Comparison of ENCODE assay signal across 8 mouse cellular contexts in the genomic region with DNA sequence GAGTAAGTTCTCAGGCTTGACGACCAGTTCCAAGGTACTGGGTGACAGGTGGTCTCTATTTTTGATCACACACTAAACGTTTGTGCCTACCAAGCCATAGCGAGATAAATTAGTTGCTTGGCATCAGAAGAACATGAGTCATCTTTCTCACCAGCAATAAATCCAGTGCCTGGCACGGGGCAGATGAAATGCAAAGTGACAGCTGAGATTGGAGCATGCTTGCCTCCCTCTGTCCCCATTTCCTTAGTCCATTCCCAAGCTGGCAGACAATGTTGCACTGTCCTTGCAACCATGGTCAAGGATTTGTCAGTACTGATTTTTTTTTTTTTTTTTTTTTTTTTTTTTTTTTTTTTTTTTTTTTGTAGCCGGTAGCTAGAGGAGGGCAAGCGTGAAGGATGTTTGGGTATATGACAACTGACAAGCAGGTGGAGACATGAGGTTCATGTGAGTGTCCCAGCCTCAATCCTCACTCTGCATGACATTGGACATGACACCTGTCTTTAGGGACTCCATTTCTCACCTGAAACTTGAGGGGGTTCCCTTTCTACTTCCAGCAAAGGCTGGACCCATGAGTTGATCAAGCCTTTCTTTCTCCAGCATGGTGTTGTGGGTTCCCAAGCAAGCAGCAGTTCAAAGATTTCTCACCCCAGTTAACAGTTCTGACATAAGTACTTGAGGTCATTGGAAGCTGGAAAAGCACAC.
A peak's percentile ranks its signal among the peaks of the same experiment; 100 is the strongest.
DNase-seq lines count a peak whose midpoint lies in the region; ATAC-seq and TF ChIP-seq lines count a peak whose summit lies in the region.

No protein-coding gene starts in this region.

- no peak overlapping the region for H3K9ac ChIP-seq in heart, adult 2 months (ENCODE audit: low read depth, low read length)
- no peak overlapping the region for H3K9ac ChIP-seq in heart, embryonic 12.5 days
- no peak overlapping the region for H3K9ac ChIP-seq in hindbrain, embryonic 11.5 days (ENCODE audit: low read depth, low read length)

- no peak overlapping the region for H3K27ac ChIP-seq in heart, adult 2 months
- no peak overlapping the region for H3K27ac ChIP-seq in heart, embryonic 12.5 days (ENCODE audit: poor library complexity, severe bottlenecking)
- no peak overlapping the region for H3K27ac ChIP-seq in hindbrain, embryonic 11.5 days (ENCODE audit: low read depth, low read length)

- 49% methylated on average over 6 of the region's 6 CpGs for WGBS in heart, adult 2 months
- WGBS in heart, embryonic 12.5 days: 68% methylated on average over 6 of the region's 6 CpGs
- WGBS in hindbrain, embryonic 11.5 days: 88% methylated on average over 6 of the region's 6 CpGs

- no peak for TF ChIP-seq CTCF in heart, adult 2 months (IDR thresholded peaks at IDR 0.05)

- DNase-seq in heart, adult 2 months: no peak
- DNase-seq in adrenal gland, postnatal 14 days: peak; percentile 83
- DNase-seq in gastrocnemius, adult 18-20 months (ENCODE audit: low spot score): peak; percentile 83
- DNase-seq in left cerebral cortex, postnatal 4 days: peak; percentile 61
- no peak for DNase-seq in hindbrain, embryonic 11.5 days (ENCODE audit: low spot score)
- DNase-seq in thymus, postnatal 0 days (ENCODE audit: low spot score): no peak
- DNase-seq in spleen, postnatal 10 days (ENCODE audit: low spot score in 2 of 2): no peak

- H3K4me2 ChIP-seq in heart, embryonic 12.5 days: no peak overlapping the region
- no peak overlapping the region for H3K4me2 ChIP-seq in hindbrain, embryonic 11.5 days (replicated peaks; ENCODE audit: low read depth, low read length)

- ATAC-seq in heart, embryonic 12.5 days (ENCODE audit: insufficient number of reproducible peaks, low FRiP score): no peak
- ATAC-seq in hindbrain, embryonic 11.5 days (ENCODE audit: low FRiP score): no peak

- no peaks in the 10 kb centered on the region for H3K36me3 ChIP-seq in heart, adult 2 months (ENCODE audit: control insufficient read depth, insufficient read depth, low read length)
- H3K36me3 ChIP-seq in heart, embryonic 12.5 days: no peaks in the 10 kb centered on the region
- no peaks in the 10 kb centered on the region for H3K36me3 ChIP-seq in hindbrain, embryonic 11.5 days (ENCODE audit: control insufficient read depth, insufficient read depth, low read length)

- intact Hi-C loops in heart, adult 2 months (cut with DNase I): no loop called here
- intact Hi-C loops in left cerebral cortex, postnatal 4 days (cut with DNase I): no loop called here

- no peak overlapping the region for H3K4me3 ChIP-seq in heart, adult 2 months
- H3K4me3 ChIP-seq in heart, embryonic 12.5 days: no peak overlapping the region
- no peak overlapping the region for H3K4me3 ChIP-seq in hindbrain, embryonic 11.5 days (ENCODE audit: low read depth, low read length)

- H3K4me1 ChIP-seq in heart, adult 2 months (ENCODE audit: control insufficient read depth, insufficient read depth, low read length): peaks cover 1% of the 10 kb centered on the region; the same call in 1 of the 2 replicates
- H3K4me1 ChIP-seq in heart, embryonic 12.5 days (replicated peaks): peaks cover 7% of the 10 kb centered on the region
- H3K4me1 ChIP-seq in hindbrain, embryonic 11.5 days (replicated peaks; ENCODE audit: control insufficient read depth, insufficient read depth, low read length): no peaks in the 10 kb centered on the region

- H3K9me3 ChIP-seq in heart, embryonic 12.5 days (replicated peaks): no peaks in the 10 kb centered on the region
- no peaks in the 10 kb centered on the region for H3K9me3 ChIP-seq in hindbrain, embryonic 11.5 days (ENCODE audit: control insufficient read depth, low read length)

- H3K27me3 ChIP-seq in heart, adult 2 months (ENCODE audit: control insufficient read depth, insufficient read depth, low read length): no peaks in the 10 kb centered on the region
- no peaks in the 10 kb centered on the region for H3K27me3 ChIP-seq in heart, embryonic 12.5 days (replicated peaks)
- no peaks in the 10 kb centered on the region for H3K27me3 ChIP-seq in hindbrain, embryonic 11.5 days (ENCODE audit: control insufficient read depth, insufficient read depth, low read length)

- TF ChIP-seq EP300 in heart, adult 2 months (IDR thresholded peaks at IDR 0.05; ENCODE audit: insufficient read depth, low read depth, low read length): 0 out of 2 replicates have a peak, but pooled peaks have one; percentile 9

- TF ChIP-seq POLR2A in heart, adult 2 months (IDR thresholded peaks at IDR 0.05; ENCODE audit: insufficient read depth, low read depth, low read length): no peak

- no peaks in the 10 kb centered on the region for H3K79me2 ChIP-seq in heart, adult 2 months (replicated peaks; ENCODE audit: control insufficient read depth, insufficient read depth, low read length)

Comparison
In these comparisons a context has a peak if more than half of its experiments do, and no peak if none do; other contexts are left out.
1. DNase-seq: peak in adrenal gland, postnatal 14 days (single experiment), gastrocnemius, adult 18-20 months (single experiment) and left cerebral cortex, postnatal 4 days (single experiment); none in heart, adult 2 months (0 of 2), hindbrain, embryonic 11.5 days (single experiment), thymus, postnatal 0 days (single experiment) and spleen, postnatal 10 days (0 of 2).